Mouse (Mus musculus) testis, adult 2 months (tissue): ENCODE results near the gene Lcmt1. TPM values are rescaled to one million over a fixed set of nuclear protein-coding genes. Genes with fewer than 3 reads are reported as not detected.

Experiments
- H3K27ac ChIP-seq: fragments of 200-500 bp; 2 replicates; pipeline ENCODE4 v1.5.1; 2012; ENCODE audit warnings: low read depth, low read length; ENCODE audit not compliant: control insufficient read depth, insufficient read depth
- H3K27me3 ChIP-seq: fragments of 200-500 bp; 2 replicates; pipeline ENCODE4 v1.6.1; 2012; ENCODE audit warnings: mild to moderate bottlenecking, low read length, moderate library complexity; ENCODE audit not compliant: control insufficient read depth, insufficient read depth
- H3K36me3 ChIP-seq: fragments of 200-500 bp; 2 replicates; pipeline ENCODE4 v1.6.1; 2012; ENCODE audit warnings: mild to moderate bottlenecking, low read length; ENCODE audit not compliant: control insufficient read depth, insufficient read depth
- H3K4me1 ChIP-seq: fragments of 200-500 bp; 2 replicates; pipeline ENCODE4 v1.6.1; 2012; ENCODE audit warnings: low read length; ENCODE audit not compliant: control insufficient read depth, insufficient read depth
- H3K4me3 ChIP-seq: fragments of 200-500 bp; 2 replicates; pipeline ENCODE4 v1.5.1; 2012; ENCODE audit warnings: low read depth, mild to moderate bottlenecking, low read length, moderate library complexity, mixed read lengths; ENCODE audit not compliant: control insufficient read depth
- CTCF ChIP-seq: fragments of 200-500 bp; IDR thresholded peaks from 2 replicates; pipeline ENCODE4 v1.5.1; 2012; ENCODE audit warnings: low read depth, mild to moderate bottlenecking, inconsistent platforms, low read length, moderate library complexity; ENCODE audit not compliant: control insufficient read depth, insufficient read depth, insufficient replicate concordance
- POLR2A ChIP-seq: fragments of 200-500 bp; IDR thresholded peaks from 2 replicates; pipeline ENCODE4 v1.6.1; 2012; ENCODE audit warnings: low read depth, mild to moderate bottlenecking, inconsistent platforms, low read length, moderate library complexity; ENCODE audit not compliant: control insufficient read depth
- polyA plus RNA-seq: library from polyadenylated mRNA; depleted of rRNA; stranded (reverse); fragments of >200 nt; gene quantifications from 2 replicates; pipeline ENCODE4 v1.2.3, GENCODE M21; 2012

Gene Lcmt1
- polyA plus RNA-seq, 1 experiment, result 33.6 TPM

- Histone ChIP-seq H3K36me3 (no peaks in the 10 kb centered on the region; the same call in 1 of the 2 replicates), H3K4me1 (peaks cover 9% of the 10 kb centered on the region)
- TF ChIP-seq POLR2A (no peak), CTCF (no peak)
Measured at GRCm38 (mm10) chr7:123417661-123418060, 48.1 kb downstream of the Lcmt1 start.

GRCm38 (mm10) chr7:123419984-123420383 lies 50.4 kb downstream of the Lcmt1 start:
- peaks cover 9% of the 10 kb centered on the region; the same call in 1 of the 2 replicates for H3K4me1 ChIP-seq
- no peak overlapping the region for H3K27ac ChIP-seq
- TF ChIP-seq POLR2A (no peak), CTCF (no peak)
- H3K36me3 ChIP-seq, result no peaks in the 10 kb centered on the region; the same call in none of the 2 replicates
- H3K4me3 ChIP-seq, result no peak overlapping the region
- no peaks in the 10 kb centered on the region for H3K27me3 ChIP-seq

More at GRCm38 (mm10) chr7:123417661-123418060, 48.1 kb downstream of the Lcmt1 start:
- no peak overlapping the region for H3K27ac ChIP-seq
- H3K27me3 ChIP-seq, result no peaks in the 10 kb centered on the region
- no peak overlapping the region for H3K4me3 ChIP-seq

GRCm38 (mm10) chr7:123421958-123422357 lies 52.4 kb downstream of the Lcmt1 start:
- Histone ChIP-seq H3K36me3 (no peaks in the 10 kb centered on the region; the same call in none of the 2 replicates), H3K27me3 (no peaks in the 10 kb centered on the region), H3K27ac (no peak overlapping the region), H3K4me3 (no peak overlapping the region), H3K4me1 (peaks cover 9% of the 10 kb centered on the region; the same call in 1 of the 2 replicates)
- TF ChIP-seq POLR2A, result no peak

GRCm38 (mm10) chr7:123424281-123424680 lies 54.7 kb downstream of the Lcmt1 start:
- H3K27ac ChIP-seq, result no peak overlapping the region
- H3K36me3 ChIP-seq, result no peaks in the 10 kb centered on the region; the same call in 1 of the 2 replicates
- TF ChIP-seq CTCF, result no peak
- no peak for TF ChIP-seq POLR2A
- H3K27me3 ChIP-seq, result no peaks in the 10 kb centered on the region
- no peaks in the 10 kb centered on the region for H3K4me1 ChIP-seq
- H3K4me3 ChIP-seq, result no peak overlapping the region

GRCm38 (mm10) chr7:123425134-123425757 lies 55.7 kb downstream of the Lcmt1 start:
- no peaks in the 10 kb centered on the region for H3K27me3 ChIP-seq
- TF ChIP-seq CTCF (no peak), POLR2A (no peak)
- H3K27ac ChIP-seq, result no peak overlapping the region
- H3K4me1 ChIP-seq, result no peaks in the 10 kb centered on the region
- H3K4me3 ChIP-seq, result no peak overlapping the region
- H3K36me3 ChIP-seq, result no peaks in the 10 kb centered on the region; the same call in 1 of the 2 replicates

- H3K4me1 ChIP-seq, result no peaks in the 10 kb centered on the region
- H3K27me3 ChIP-seq, result no peaks in the 10 kb centered on the region
- no peaks in the 10 kb centered on the region for H3K36me3 ChIP-seq
- TF ChIP-seq CTCF, result no peak
- TF ChIP-seq POLR2A, result no peak
- no peak overlapping the region for H3K4me3 ChIP-seq
- H3K27ac ChIP-seq, result no peak overlapping the region
Measured at GRCm38 (mm10) chr7:123429624-123430410, 60.2 kb downstream of the Lcmt1 start.

- H3K27ac ChIP-seq, result no peak overlapping the region
- no peak overlapping the region for H3K4me3 ChIP-seq
- TF ChIP-seq POLR2A (no peak), CTCF (no peak)
- no peaks in the 10 kb centered on the region for H3K4me1 ChIP-seq
- H3K27me3 ChIP-seq, result no peaks in the 10 kb centered on the region
- H3K36me3 ChIP-seq, result no peaks in the 10 kb centered on the region
Measured at GRCm38 (mm10) chr7:123430411-123430705, 60.8 kb downstream of the Lcmt1 start.
